Mouse (Mus musculus) brain, embryonic 18.5 days (tissue): ENCODE results near the gene Ccr7.

Experiments
- DNase-seq: peaks from one replicate; pipeline ENCODE4 v3.0.0-alpha.2; 2012; ENCODE audit warnings: low read depth, low spot score

Gene Ccr7

DNA sequence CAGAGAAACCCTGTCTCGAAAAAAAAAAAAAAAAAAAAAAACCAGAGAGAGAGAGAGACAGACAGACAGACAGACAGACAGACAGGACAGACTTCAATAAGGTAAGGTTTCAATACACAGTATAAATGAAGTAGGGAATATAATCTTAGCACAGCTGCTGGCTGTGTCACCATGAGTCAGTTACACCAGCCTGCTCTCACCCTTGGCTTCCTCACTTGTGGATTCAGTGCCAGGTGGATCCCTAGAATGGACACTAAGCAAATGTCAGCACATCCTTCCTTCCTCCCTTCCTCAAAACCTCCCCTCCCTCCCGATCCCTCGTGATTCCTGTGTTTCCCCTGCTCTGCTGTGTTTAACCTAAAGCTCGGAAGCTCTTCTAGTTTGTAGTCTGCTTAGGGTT lies 17.5 kb downstream of the Ccr7 start:
- DNase-seq = no peak

DNA sequence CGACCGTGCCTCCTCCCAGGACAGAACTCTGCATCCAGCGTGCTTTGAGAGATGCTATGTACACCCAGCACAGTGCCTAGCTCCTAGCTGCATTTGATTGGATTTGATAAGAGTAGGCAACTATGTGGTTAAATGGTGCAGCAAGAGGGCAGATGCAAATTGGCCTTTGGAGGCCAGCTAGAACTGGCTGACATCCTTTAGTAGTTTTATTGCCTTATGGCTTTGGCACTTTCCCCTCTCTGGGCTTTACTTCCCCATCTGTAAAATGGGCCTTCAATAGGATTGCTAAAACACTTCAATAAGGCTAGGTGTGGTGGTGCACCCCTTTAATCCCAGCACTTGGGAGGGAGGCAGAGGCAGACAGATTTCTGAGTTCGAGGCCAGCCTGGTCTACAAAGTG lies 17.9 kb downstream of the Ccr7 start:
- DNase-seq = no peak

DNA sequence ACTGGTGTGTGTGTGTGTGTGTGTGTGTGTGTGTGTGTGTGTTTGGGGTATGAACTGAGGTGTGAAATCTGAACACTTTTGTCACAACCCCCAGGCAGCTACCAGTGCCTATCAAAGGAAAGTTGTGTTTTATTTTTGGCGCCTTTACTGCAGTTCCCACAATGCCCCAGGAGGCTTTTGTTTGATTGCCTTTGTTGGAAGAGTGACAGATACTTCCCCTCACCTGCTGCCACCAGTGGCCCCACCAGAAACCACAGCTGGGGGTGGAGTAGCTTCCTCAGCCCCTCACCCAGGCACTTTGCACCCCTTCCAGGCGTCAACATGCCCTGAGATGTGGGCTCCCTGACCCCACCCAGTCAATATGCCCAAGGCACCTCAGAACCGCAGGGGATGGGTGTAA lies 18.5 kb downstream of the Ccr7 start:
- DNase-seq = no peak

DNA sequence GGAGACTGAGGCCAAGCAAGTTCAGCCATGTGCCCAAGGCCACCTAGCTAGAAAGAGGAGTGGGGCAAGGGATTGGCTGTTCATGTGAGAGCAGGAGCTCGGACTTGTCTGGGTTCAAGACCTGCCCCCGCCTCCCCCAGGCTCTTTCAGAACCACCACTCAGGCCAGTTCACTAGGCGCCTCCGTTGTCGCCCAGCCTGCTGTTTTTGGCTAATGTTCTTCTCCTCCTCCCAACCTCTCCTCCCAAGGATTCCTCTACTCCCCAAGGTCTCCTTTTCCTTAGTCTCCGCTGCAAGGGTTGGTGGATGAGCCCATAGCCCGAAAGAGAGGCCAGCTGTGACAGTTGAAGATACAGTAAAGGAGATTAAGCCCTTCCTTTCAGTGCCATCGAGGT lies 19.8 kb downstream of the Ccr7 start:
- DNase-seq = no peak

DNA sequence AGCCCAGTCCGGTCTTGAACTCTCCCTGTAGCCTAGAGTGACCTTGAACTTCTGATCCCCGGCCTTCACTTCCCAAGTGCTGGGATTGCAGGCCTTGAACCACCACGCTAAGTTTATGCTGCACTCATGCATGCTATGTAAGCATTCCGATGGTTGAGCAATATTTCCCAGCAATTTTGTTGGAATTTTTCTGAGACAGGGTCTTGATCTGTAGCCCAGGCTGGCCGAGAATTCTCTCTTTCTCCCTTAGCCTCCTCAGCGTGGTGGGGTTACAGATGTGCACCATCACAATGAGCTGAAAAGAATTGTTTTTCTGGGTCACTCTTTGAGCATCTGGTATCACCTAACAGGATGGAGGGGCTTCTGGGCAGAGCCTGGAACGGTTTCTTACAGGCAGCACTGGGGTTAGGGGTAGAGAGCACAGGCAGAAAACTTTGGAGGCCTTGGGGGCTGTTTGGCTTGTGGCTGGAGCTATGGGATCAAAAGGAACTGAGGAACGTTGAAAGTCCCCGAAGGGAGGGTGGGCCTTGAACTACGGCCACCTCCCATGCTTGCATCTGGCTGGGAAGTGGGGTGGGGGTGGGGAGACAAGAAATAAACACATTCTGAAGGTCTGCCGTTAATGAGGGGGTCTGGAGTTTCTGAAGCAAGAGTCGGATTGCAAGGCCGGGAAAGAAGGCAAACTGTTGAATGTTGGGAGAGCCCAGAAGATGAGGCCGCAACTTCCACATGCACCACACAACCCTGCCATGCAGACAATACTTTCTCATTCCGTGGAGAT lies 20.4 kb downstream of the Ccr7 start:
- DNase-seq = no peak

DNA sequence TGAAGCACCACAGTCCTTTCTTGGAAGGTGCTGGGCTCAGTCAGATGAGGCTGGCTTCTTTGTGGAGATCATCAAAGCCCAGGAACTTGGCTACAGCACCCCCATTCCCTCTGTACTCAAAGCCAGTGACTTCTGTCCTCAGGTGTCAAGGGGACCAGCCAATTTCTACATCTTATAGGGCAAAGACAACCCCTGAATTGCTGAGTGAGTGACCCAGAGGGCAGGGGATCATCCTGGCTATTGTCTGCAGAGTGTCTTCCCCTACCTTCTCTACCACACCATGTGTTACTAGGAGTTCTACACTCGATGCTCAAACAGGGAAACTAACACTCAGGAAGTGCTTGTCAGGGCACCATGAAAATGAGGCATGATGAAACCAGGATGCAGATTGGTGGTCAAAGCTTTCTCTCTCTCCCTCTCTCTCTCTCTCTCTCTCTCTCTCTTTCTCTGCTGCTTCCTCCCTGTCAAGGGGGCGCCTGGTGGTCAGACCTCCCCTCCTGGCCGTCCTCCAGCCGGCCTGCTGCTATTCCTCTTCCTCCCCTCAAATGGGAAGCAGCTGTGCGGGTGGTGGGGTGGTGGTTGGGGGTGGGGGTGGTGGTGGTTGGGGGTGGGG lies 21.5 kb downstream of the Ccr7 start:
- no peak for DNase-seq

DNA sequence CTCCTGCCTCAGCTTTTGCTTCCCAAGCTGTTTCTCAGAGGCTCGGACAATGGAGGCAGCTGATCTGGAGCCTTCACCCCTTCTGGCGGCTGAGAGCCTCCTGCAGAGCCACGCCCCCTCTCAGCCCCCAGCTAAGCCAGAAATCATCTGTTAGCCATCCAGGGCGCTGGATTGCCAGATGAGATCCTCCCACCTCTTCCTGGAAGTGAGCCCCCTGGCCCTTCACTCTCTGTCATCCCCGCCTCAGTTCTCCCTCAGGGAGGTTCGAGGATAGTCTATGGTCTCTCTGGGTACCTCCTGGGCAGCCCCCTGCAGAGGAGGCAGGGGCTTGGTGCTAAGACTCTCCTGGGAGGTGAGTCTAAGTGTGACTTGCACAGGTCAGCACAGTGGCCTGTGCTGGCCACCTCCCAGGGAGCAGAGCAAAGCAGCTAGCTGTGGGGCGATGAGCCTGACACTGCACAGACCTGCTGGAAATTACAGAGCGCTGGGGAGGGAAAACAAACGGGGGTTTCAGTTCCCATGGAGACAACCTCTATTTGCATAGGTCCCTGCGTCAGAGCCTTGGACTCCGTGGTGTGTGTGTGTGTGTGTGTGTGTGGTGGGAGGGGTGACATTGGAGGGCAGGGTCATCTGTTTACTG lies 22.7 kb downstream of the Ccr7 start:
- DNase-seq = no peak

DNA sequence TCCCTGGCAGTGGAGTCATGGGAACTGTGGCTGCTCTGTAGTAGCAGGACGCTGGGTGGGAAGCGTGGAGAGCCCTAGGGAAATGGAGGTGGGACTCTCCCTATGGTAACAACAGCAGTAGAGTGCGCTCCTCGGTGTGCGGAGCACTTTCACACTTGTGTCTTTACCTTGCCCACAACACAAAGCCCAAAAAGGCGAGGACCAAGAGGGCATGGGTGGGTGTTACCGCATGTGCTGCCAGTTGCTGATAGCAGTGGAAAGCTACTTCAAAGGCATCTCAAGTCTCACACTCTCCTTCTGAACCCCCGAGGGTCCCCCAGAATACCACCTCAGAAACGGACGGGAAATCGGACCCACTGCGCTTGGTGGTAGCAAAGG lies 23.4 kb downstream of the Ccr7 start:
- no peak for DNase-seq

DNA sequence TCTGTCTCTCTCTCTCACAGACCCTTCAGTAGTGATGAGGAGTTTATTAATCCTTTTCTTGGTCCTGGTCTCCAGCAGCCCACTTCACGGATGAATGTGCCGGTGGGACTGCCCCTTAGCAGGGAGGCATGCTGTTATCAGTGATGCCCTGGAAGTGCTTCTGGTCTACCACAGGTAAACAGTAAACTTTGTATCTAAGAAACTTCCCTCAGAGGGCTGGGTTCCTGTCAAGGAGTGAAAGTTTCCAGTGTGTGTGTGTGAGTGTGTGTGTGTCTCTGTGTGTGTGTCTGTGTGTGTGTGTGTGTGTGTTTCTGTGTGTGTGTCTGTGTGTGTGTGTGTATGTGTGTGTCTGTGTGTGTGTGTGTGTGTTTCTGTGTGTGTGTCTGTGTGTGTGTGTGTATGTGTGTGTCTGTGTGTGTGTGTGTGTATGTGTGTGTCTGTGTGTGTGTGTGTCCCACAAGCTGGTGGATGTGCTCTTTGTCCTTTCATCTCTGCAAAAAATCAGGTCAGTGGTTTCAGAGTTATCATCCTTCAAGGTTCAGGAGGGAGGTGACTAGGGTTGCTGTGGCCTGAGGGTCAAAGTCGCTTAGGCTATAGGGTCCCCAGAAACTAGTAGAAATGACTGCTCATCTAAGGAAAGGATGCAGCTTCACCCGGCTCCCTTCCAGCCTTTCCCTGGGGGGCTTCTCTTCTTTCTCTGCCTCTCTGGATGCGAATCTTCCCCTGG lies 24.0 kb downstream of the Ccr7 start:
- no peak for DNase-seq

DNA sequence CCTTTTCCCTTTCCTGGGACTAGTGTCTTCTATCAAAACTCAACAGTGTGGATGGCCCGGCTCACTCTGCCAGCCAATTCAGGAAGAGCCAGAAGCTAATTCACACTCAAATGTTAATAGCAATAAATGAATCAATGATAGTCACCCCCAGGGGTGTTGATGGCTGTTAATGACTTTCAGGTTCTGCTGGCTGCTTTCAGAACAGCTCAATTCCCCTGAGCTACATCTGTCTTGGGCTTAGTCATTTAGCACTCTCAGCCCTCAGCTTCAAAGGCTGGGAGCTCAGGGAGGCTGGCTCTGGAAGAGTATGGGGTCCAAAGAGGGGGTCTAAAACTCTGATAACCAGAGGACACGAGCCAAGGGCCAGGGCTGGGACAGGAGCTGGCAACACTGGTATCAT lies 25.6 kb downstream of the Ccr7 start:
- DNase-seq = no peak

DNA sequence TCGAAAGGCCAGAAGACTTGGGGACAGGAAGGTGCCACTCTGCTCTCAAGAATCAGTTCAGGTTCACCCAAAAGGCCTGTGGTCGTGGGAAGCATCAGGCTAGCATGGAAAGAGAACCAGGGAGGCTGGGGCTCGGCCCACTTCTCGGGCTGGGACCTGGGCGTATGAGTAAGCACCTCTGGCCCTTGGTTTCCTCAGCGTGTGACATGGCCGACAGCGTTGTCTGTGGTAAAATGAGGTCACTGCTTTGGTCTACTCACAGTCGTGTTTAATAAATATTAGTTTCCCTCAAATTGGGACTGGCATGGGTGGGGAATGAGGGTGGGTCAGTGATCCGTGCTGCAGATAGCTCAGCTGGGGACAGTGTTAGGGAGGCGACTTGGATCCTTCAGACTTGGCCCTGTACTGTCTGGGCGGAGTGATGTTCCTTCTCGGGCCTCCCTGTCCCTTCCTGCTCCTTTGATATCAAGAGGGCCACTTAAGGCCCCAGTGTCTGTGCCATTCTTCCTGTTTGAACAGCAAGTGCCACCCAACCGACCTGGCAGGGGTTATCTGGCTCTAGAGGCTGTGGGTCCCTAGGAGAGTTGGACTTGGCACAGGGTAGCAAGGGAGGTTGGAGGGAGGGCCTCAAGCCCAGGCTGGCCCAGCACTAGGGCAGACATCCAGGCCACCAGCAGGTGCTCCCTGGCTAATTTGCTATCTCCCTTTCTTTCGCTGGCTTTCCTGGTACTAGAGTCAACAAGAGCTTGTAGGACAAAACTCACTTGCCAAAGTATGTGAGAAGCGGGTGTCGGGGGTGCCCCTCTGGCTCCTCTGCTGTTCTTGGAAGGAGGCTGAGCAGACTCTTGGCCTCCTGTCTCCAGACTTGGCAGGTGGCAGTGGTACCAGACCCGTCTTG lies 26.8 kb downstream of the Ccr7 start:
- no peak for DNase-seq

DNA sequence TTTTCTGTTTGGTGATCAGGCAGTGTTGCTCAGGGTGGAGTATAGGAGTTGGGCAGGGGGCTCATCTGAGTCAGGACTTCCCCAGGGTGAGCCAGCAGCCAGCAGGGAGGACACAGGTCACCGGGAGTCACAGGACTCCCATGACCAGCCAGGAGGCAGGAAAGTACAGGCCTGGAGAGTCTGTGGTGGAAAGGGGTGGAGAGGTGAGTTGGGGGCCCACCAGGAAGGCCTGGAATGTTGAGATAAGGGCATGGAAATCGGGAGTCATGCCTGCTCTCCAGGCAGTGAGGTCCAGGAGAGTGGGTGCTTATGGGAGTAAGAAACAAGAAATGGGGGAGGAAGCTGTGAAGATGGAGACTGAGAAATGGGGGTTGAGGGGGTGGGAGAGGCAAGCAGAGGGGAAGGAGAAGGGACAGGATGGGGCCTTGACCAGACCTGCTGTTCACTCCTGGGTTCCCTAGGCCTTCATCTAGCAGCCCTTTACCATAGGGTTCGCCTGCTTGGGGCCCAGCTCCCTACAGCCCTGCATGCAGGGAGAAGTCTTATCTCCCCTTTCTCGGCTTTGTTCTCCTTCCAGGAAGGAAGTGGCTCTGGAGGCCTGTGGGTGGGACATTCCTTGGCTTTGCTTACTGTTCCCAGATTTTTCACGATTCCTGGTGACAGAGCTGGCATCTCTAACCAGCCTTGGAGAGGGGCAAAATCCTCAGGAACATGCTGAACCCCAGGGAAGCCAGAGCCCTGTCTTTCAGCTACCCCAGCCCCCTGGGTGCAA lies 28.2 kb downstream of the Ccr7 start:
- no peak for DNase-seq

DNA sequence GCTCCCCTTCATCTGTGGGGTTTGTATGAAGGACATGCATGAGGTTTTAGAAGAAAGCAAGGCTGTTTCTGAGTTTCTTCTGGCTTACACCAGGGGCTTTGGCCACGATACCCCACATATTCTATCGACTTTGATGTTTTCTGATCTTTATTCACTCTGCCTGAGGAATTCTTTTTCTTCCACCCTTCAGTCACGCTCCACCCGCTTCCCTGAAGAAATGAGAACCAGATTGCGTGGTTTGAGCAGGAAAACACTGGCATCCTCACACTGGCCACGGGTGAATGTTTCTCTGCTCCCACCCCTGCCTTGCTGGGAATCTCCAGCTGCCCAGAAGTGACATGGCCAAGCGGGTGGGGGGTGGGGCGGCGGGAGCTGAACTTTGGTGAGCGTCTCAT lies 30.2 kb downstream of the Ccr7 start:
- no peak for DNase-seq

DNA sequence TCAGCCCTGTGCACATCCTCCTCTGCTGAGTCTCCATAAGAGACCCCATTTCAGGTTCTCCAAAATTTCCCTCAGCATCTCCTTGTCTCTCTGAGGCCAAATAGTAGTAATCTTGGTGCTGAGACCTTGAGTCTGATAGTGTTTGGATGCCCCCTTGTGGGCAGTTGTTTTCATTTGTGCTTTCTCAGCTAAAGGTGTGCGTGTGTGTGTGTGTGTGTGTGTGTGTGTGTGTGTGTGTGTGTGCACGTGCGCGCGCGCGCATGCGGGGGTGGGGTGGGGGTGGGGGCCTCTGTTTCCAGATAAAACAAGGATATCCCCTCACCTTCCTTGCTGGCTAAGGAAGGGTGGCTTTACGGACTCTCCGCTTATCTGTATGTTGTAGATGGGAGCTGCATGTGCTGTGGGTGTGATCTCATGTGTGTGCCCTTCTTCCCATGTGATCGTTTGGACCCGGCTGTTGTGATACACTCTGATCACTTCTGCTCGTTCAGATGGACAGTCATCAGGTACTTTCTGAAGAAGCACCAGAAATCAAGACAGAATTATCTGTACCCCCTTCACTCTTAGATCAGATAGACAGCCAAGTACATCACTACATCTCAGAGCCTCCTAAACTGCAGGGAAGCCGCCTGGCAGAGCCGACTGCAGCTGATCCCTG lies 30.8 kb downstream of the Ccr7 start:
- DNase-seq = no peak

DNA sequence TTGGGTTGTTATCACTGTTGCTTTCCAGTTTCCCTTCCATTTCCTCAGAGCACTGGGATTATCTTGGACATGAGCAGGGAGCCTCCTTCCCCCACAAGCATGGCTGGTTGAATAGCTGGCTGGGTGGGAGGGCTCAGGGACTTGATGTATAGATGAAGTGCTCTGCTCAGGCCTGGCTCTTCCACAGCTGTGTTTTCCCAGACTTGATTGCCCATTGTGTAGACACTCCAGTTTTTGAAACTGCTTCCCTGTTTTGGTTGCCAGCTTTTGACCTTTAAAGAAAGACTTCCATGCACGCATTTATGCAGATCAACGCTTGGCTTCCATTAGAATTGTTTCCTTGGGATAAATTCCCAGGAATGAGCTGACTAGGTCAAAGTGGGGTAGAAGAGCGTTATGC lies 32.2 kb downstream of the Ccr7 start:
- DNase-seq = no peak

DNA sequence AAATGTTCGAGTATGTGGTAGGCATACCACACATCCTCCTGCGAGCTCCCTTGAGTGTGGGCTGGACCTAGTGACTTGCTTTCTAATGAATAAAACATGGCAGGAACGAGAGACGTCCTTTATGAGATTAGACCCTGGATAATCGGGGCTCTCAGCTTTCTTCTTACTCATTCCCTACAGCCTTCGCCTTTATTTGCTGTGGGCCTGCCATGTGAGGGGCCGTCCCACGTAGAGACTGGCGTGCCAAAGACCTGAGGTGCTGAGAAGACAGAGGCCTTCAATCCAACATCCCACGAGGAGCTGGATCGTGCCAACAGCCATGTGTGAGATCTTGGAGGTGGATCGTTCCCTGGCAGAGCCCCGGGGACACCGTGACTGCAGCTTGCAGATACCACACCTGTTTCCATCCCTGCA lies 33.7 kb downstream of the Ccr7 start:
- DNase-seq = no peak

DNA sequence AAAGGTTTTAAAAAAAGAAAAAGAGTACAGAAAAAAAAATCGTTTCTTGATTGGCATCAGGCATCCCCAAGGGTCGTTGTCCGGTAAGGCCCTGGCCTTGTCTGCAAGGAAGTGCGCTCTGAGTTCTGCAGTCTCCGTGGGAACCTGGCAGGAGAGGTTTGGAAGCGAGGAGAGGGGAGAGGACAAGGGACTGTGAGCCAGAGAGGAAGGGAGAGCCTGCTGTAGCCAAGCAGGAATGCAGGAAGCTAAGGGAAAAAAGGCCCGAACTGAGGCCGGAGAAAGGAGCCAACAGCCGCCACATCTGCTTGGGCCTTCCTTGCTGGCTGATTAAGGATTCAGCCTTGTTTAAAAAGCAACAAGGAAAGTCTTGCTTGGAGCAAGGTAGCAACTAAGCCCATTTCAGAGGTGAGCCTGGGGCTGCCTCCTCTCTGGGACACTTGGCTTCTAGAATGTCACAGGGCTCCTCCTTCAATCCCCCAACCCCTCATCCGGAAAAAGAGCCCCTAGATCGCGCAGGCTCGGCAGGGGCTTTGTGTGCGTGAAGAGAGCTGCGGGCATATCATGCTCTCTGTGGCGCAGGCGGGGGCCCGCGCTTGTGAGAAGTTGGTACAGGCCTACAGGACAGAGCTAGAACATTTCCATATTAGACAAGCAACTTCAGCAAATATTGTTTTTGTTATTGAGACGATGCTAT lies 34.2 kb downstream of the Ccr7 start:
- no peak for DNase-seq

DNA sequence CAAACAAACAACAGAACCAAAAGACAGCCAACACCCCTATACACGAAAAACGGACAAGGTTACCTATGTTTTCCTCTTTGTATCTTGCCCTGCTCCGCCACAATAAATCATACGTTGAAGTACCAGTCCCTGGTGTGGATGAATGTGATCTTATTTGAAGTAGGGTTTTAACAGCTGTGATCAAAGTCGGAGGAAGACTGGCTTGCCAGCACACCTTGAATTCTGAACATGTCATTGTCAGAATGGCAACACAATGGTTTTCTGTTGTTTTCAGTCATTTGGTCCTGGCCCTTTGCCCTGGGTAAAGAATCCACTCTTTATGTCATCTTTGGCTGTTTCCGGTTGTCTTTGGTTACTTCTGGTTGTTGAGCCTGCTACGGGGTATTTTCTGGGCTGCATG lies 35.9 kb downstream of the Ccr7 start:
- DNase-seq = no peak

DNA sequence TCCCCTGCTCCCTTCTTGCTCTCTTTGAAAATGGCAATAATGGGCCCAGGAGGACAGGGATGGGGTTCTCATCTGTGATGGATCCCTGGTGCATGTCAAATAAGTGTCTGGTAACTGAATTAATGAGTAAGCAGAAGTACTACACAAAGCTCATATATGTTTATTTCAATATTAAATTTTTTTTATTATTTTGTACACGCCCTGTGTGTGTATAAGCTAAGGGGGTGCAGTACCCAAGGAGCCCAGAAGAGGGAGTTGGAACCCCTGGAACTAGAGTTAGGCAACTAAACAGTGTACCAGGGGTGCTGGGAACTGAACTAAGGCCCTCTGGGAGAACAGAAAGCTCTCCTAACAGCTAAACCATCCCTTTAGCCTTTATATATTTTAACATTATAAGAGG lies 36.5 kb downstream of the Ccr7 start:
- no peak for DNase-seq

DNA sequence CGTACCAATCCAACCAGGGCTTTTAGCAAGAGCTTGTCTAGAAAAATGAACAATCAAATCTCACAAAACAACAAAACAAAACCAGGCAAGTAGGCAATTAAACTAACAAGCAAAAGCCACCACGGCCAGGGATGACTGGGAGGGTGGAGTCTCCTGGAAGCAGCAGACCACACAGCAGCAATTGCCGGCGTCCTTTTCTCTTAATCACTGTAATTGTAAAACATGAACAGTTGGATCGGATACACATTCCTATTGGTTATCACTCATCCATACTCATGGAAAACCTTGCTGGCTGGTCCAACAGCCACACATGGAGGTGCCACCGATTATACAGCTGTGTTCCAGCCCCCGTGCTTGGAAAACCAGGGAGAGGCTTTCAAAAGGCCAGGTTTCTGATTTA lies 37.0 kb downstream of the Ccr7 start:
- DNase-seq = no peak
